Mouse (Mus musculus): Measurements from ENCODE around the gene Wdsub1. TPM values are rescaled to one million over a fixed set of nuclear protein-coding genes. Genes with fewer than 3 reads are reported as not detected.

Wdsub1 gene
- total and polyA plus RNA-seq, 3 experiments: 8.2 to 13.5 (median 12.9) TPM

GRCm38 (mm10) chr2:59812641-59813040, 69.8 kb downstream of the Wdsub1 start:
- no peaks in the 10 kb centered on the region for H3K36me3 ChIP-seq (replicated peaks in 1 of 2; ENCODE audit: control insufficient read depth in 1 of 2, insufficient read depth in 1 of 2, low read length in 1 of 2)
- no peak for DNase-seq (ENCODE audit: extremely low read depth)
- H3K27ac ChIP-seq (ENCODE audit: insufficient read depth, low read depth): no peak overlapping the region
- no peaks in the 10 kb centered on the region for H3K27me3 ChIP-seq (replicated peaks)
- H3K9ac ChIP-seq (ENCODE audit: insufficient read depth, low read depth): no peak overlapping the region
- no peaks in the 10 kb centered on the region for H3K9me3 ChIP-seq (replicated peaks; ENCODE audit: low read length)
- H3K4me3 ChIP-seq (replicated peaks in 1 of 3; ENCODE audit: low read depth in 2 of 3, low read length in 2 of 3, poor library complexity in 1 of 3): no peak overlapping the region
- no peak for TF ChIP-seq RAD21 (IDR thresholded peaks at IDR 0.05; ENCODE audit: low read depth, low read length)
- TF ChIP-seq TBP (conservative IDR thresholded peaks at IDR 0.05; ENCODE audit: low read depth, low read length): no peak
- TF ChIP-seq HCFC1 (IDR thresholded peaks at IDR 0.05; ENCODE audit: low read depth, low read length): no peak
- TF ChIP-seq NELFE (IDR thresholded peaks at IDR 0.05; ENCODE audit: low read depth, low read length): no peak
- TF ChIP-seq MAZ (IDR thresholded peaks at IDR 0.05; ENCODE audit: low read depth, low read length): no peak
- no peak for TF ChIP-seq ZNF384 (IDR thresholded peaks at IDR 0.05; ENCODE audit: low read depth, low read length)
- no peak for TF ChIP-seq USF1 (IDR thresholded peaks at IDR 0.05; ENCODE audit: low read depth, low read length)
- TF ChIP-seq POLR2AphosphoS2 (IDR thresholded peaks at IDR 0.05; ENCODE audit: low read depth, low read length): no peak
- no peak for TF ChIP-seq ETS1 (conservative IDR thresholded peaks at IDR 0.05; ENCODE audit: low read depth, low read length)
- no peak for TF ChIP-seq MAX (IDR thresholded peaks at IDR 0.05; ENCODE audit: low read length)
- no peak for TF ChIP-seq CHD2 (IDR thresholded peaks at IDR 0.05; ENCODE audit: low read length)
- TF ChIP-seq POLR2A (IDR thresholded peaks at IDR 0.05; ENCODE audit: low read depth, low read length): no peak
- TF ChIP-seq JUND (conservative IDR thresholded peaks at IDR 0.05; ENCODE audit: low read depth, low read length): no peak
- TF ChIP-seq ZMIZ1 (IDR thresholded peaks at IDR 0.05; ENCODE audit: low read depth, low read length): no peak
- no peak for TF ChIP-seq RCOR1 (conservative IDR thresholded peaks at IDR 0.05; ENCODE audit: low read depth, low read length)
- no peak for TF ChIP-seq E2F4 (IDR thresholded peaks at IDR 0.05; ENCODE audit: insufficient replicate concordance, low read depth, low read length)
- TF ChIP-seq SIN3A (IDR thresholded peaks at IDR 0.05; ENCODE audit: low read length): no peak
- no peak for TF ChIP-seq BHLHE40 (IDR thresholded peaks at IDR 0.05; ENCODE audit: low read depth, low read length)
- no peaks in the 10 kb centered on the region for H3K4me1 ChIP-seq (ENCODE audit: control insufficient read depth in 1 of 2, insufficient read depth in 2 of 2)
- no peaks in the 10 kb centered on the region for H3K79me2 ChIP-seq (replicated peaks; ENCODE audit: control insufficient read depth, extremely low read depth, insufficient read depth, poor library complexity, severe bottlenecking)
- in situ Hi-C loops (cut with MboI; ENCODE audit: low pct_ligation_motif_present, low pct_unique_long_range_greater_than_20kb, low sequenced_read_pairs) (no loop called here), dilution Hi-C loops (cut with MboI; ENCODE audit: extremely low pct_ligation_motif_present, extremely low pct_unique_long_range_greater_than_20kb, low sequenced_read_pairs) (no loop called here)
- no peak overlapping the region for H3K4me2 ChIP-seq (ENCODE audit: insufficient read depth, low read depth, poor library complexity, severe bottlenecking)

GRCm38 (mm10) chr2:59811247-59811646, 71.1 kb downstream of the Wdsub1 start:
- Histone ChIP-seq H3K9ac (ENCODE audit: insufficient read depth, low read depth) (no peak overlapping the region), H3K4me1 (ENCODE audit: control insufficient read depth in 1 of 2, insufficient read depth in 2 of 2) (no peaks in the 10 kb centered on the region), H3K4me2 (ENCODE audit: insufficient read depth, low read depth, poor library complexity, severe bottlenecking) (no peak overlapping the region), H3K36me3 (replicated peaks in 1 of 2; ENCODE audit: control insufficient read depth in 1 of 2, insufficient read depth in 1 of 2, low read length in 1 of 2) (no peaks in the 10 kb centered on the region), H3K27ac (ENCODE audit: insufficient read depth, low read depth) (no peak overlapping the region), H3K9me3 (replicated peaks; ENCODE audit: low read length) (no peaks in the 10 kb centered on the region), H3K4me3 (replicated peaks in 1 of 3; ENCODE audit: low read depth in 2 of 3, low read length in 2 of 3, poor library complexity in 1 of 3) (no peak overlapping the region), H3K27me3 (replicated peaks) (no peaks in the 10 kb centered on the region), H3K79me2 (replicated peaks; ENCODE audit: control insufficient read depth, extremely low read depth, insufficient read depth, poor library complexity, severe bottlenecking) (no peaks in the 10 kb centered on the region)
- no peak for DNase-seq (ENCODE audit: extremely low read depth)
- dilution Hi-C loops (cut with MboI; ENCODE audit: extremely low pct_ligation_motif_present, extremely low pct_unique_long_range_greater_than_20kb, low sequenced_read_pairs): no loop called here
- TF ChIP-seq PAX5 (IDR thresholded peaks at IDR 0.05; ENCODE audit: low read length) (no peak), UBTF (IDR thresholded peaks at IDR 0.05; ENCODE audit: low read depth, low read length) (no peak), TCF12 (IDR thresholded peaks at IDR 0.05; ENCODE audit: low read depth, low read length) (no peak), NELFE (IDR thresholded peaks at IDR 0.05; ENCODE audit: low read depth, low read length) (no peak), NRF1 (IDR thresholded peaks at IDR 0.05; ENCODE audit: low read depth, low read length) (no peak), MYC (IDR thresholded peaks at IDR 0.05; ENCODE audit: low read depth, low read length) (no peak), POLR2AphosphoS2 (IDR thresholded peaks at IDR 0.05; ENCODE audit: low read depth, low read length) (no peak), ETS1 (conservative IDR thresholded peaks at IDR 0.05; ENCODE audit: low read depth, low read length) (no peak), MEF2A (IDR thresholded peaks at IDR 0.05; ENCODE audit: borderline replicate concordance, low read depth, low read length) (no peak)
- in situ Hi-C loops (cut with MboI; ENCODE audit: low pct_ligation_motif_present, low pct_unique_long_range_greater_than_20kb, low sequenced_read_pairs): no loop called here

Measured in CH12.LX (cell line).